Comparison of ENCODE assay signal across 11 mouse cellular contexts in genomic region chr19:32960196-32960947, GRCm38 (mm10).
DNase-seq lines count a peak whose midpoint lies in the region; ATAC-seq and TF ChIP-seq lines count a peak whose summit lies in the region.
"Had no signal": no experiment of that assay in that cellular context is flagged by ENCODE, and none has a peak within 500 bp of the region (broad histone marks: within the 10 kb centered on the region; RNA-seq: fewer than 3 reads in every experiment).

No protein-coding gene starts in this region.

- peak overlapping the region; percentile 28 for H3K4me2 ChIP-seq in liver, embryonic 13.5 days

- TF ChIP-seq CTCF in G1E (IDR thresholded peaks at IDR 0.05; ENCODE audit: low read depth, low read length): no peak

- intact Hi-C loops in heart, postnatal 25 days (cut with DNase I): no loop called here

- WGBS in liver, embryonic 13.5 days (ENCODE audit: insufficient replicate concordance): 31% methylated on average over 9 of the region's 9 CpGs

- H3K4me1 ChIP-seq in G1E (ENCODE audit: insufficient read depth, low read depth, low read length): peaks cover 50% of the 10 kb centered on the region
- H3K4me1 ChIP-seq in liver, embryonic 13.5 days (replicated peaks): peaks cover 35% of the 10 kb centered on the region

- no peak overlapping the region for H3K9ac ChIP-seq in liver, embryonic 13.5 days
- H3K9ac ChIP-seq: forebrain, postnatal 0 days had no signal

- H3K9me3 ChIP-seq in G1E (replicated peaks): no peaks in the 10 kb centered on the region
- no peaks in the 10 kb centered on the region for H3K9me3 ChIP-seq in liver, embryonic 13.5 days (replicated peaks)

- H3K27me3 ChIP-seq in G1E (ENCODE audit: insufficient read depth, low read length): peaks cover 29% of the 10 kb centered on the region
- no peaks in the 10 kb centered on the region for H3K27me3 ChIP-seq in liver, embryonic 13.5 days
- H3K27me3 ChIP-seq in splenic B cell, adult 2 months (ENCODE audit: control insufficient read depth, insufficient read depth, low read length, poor library complexity, severe bottlenecking): no peaks in the 10 kb centered on the region
- H3K27me3 ChIP-seq: CH12.LX had no signal

- ATAC-seq in G1E (ENCODE audit: extremely low read depth, insufficient number of reproducible peaks, low FRiP score, poor library complexity, severe bottlenecking): no peak
- peak; percentile 52; the same call in 1 of the 2 replicates for ATAC-seq in liver, embryonic 13.5 days (ENCODE audit: low read depth)
- ATAC-seq: forebrain, postnatal 0 days had no signal

- H3K4me3 ChIP-seq in G1E (ENCODE audit: low read depth, low read length): peak overlapping the region; percentile 18; the same call in 1 of the 2 replicates
- H3K4me3 ChIP-seq in liver, embryonic 13.5 days (replicated peaks): peak overlapping the region; percentile 14; the same call in 1 of the 2 replicates

- DNase-seq in kidney, adult 9 months: peak; percentile 30
- DNase-seq in kidney, postnatal 14 days: no peak
- DNase-seq in G1E (ENCODE audit: low spot score): no peak
- DNase-seq in liver, embryonic 13.5 days: no peak
- peak; percentile 67 for DNase-seq in splenic B cell, adult 2 months (ENCODE audit: low read depth, low spot score)
- DNase-seq in ovary, postnatal 14 days (ENCODE audit: low spot score): no peak
- no peak for DNase-seq in left cerebral cortex, adult 18-20 months (ENCODE audit: low spot score in 2 of 2)
- DNase-seq in heart, postnatal 25 days (ENCODE audit: low spot score): no peak
- DNase-seq: forebrain, postnatal 0 days; heart, postnatal 10 days had no signal

- H3K27ac ChIP-seq in liver, embryonic 13.5 days: peak overlapping the region; percentile 34; the same call in 1 of the 2 replicates

- H3K36me3 ChIP-seq in G1E (replicated peaks): no peaks in the 10 kb centered on the region
- H3K36me3 ChIP-seq in liver, embryonic 13.5 days: no peaks in the 10 kb centered on the region
- no peaks in the 10 kb centered on the region for H3K36me3 ChIP-seq in splenic B cell, adult 2 months (ENCODE audit: control insufficient read depth, insufficient read depth, low read length, poor library complexity, severe bottlenecking)

Comparison
In these comparisons a context has a peak if more than half of its experiments do, and no peak if none do; other contexts are left out.
1. DNase-seq: peak in kidney, adult 9 months (single experiment) and splenic B cell, adult 2 months (single experiment); none in kidney, postnatal 14 days (single experiment), G1E (single experiment), liver, embryonic 13.5 days (single experiment), ovary, postnatal 14 days (single experiment), left cerebral cortex, adult 18-20 months (0 of 2) and heart, postnatal 25 days (single experiment).